Comparison of ENCODE assay signal across 8 mouse cellular contexts in the genomic region with DNA sequence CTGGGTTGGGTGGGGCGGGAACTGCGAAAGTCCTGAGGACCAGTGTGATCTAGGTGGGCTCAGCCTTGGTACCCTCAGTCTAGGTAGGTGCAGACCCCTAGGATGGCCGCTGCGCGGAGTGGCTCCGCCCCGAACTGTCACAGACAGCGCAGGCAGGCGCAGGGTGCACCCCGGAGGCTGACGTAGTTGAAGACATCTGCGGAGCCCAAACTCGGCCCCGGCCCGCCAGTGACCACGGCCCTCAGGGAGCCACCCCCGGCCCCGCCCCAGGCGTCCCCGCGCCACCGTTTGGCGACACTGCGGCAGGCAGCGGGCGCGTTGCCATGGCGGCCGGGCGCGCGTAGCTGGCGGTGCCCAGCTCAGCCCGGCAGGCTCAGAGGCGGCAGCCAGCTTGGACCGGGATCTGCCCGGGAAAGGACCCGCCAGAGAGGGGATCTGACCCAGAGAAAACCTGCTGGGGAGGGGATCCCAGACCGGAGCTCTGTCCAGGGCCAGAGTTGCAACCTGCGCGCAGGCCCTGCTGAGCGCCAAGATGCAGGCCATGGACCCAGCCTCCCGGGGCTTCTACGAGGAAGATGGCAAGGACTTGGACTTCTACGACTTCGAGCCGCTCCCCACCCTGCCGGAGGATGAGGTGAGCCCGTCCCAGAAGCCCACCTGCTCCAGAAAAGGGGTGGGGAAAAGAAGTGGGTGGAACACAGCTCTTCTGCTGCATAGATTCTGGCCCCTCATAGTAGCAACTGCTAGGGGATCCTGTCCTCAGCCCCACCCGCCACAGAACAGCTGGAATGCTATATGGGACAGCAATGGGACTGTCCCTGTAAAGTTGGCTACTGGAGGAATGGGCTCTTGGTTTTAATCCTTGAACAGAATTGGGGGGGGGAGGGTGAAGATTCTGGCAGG. TPM values are rescaled to one million over a fixed set of nuclear protein-coding genes. Genes with fewer than 3 reads are reported as not detected.
A peak's percentile ranks its signal among the peaks of the same experiment; 100 is the strongest.
DNase-seq lines count a peak whose midpoint lies in the region; ATAC-seq and TF ChIP-seq lines count a peak whose summit lies in the region.

TSS of gene Kndc1 (plus strand) at position 42 of the 903 bp plus-strand sequence.

- no peaks in the 10 kb centered on the region for H3K4me1 ChIP-seq in heart, adult 2 months (ENCODE audit: control insufficient read depth, insufficient read depth, low read length)
- peaks cover 19% of the 10 kb centered on the region for H3K4me1 ChIP-seq in forebrain, embryonic 16.5 days (replicated peaks; ENCODE audit: control insufficient read depth, insufficient read depth, low read length)
- no peaks in the 10 kb centered on the region; the same call in 1 of the 2 replicates for H3K4me1 ChIP-seq in intestine, embryonic 14.5 days (replicated peaks; ENCODE audit: control insufficient read depth, insufficient read depth, low read length)
- no peaks in the 10 kb centered on the region for H3K4me1 ChIP-seq in limb, embryonic 14.5 days (ENCODE audit: control insufficient read depth, insufficient read depth, low read length)

- H3K4me3 ChIP-seq in heart, adult 2 months = peak within 1 kb of the TSS; percentile 24; the same call in 1 of the 2 replicates
- peak within 1 kb of the TSS; percentile 57 for H3K4me3 ChIP-seq in forebrain, embryonic 16.5 days (replicated peaks; ENCODE audit: low read length)
- H3K4me3 ChIP-seq in intestine, embryonic 14.5 days (ENCODE audit: low read depth, low read length) = peak within 1 kb of the TSS; percentile 43
- H3K4me3 ChIP-seq in limb, embryonic 14.5 days (replicated peaks; ENCODE audit: low read length) = peak within 1 kb of the TSS; percentile 42

- TF ChIP-seq EP300 in heart, adult 2 months (IDR thresholded peaks at IDR 0.05; ENCODE audit: insufficient read depth, low read depth, low read length) = no peak

- H3K4me2 ChIP-seq in forebrain, embryonic 16.5 days (ENCODE audit: low read length) = peak within 1 kb of the TSS; percentile 87
- H3K4me2 ChIP-seq in intestine, embryonic 14.5 days (ENCODE audit: low read length) = peak within 1 kb of the TSS; percentile 81
- peak within 1 kb of the TSS; percentile 77 for H3K4me2 ChIP-seq in limb, embryonic 14.5 days (replicated peaks; ENCODE audit: low read depth, low read length, severe bottlenecking)

- no peak for TF ChIP-seq CTCF in heart, adult 2 months (IDR thresholded peaks at IDR 0.05)

- H3K9ac ChIP-seq in heart, adult 2 months (ENCODE audit: low read depth, low read length) = no peak within 1 kb of the TSS
- H3K9ac ChIP-seq in forebrain, embryonic 16.5 days (replicated peaks; ENCODE audit: low read depth, low read length) = peak within 1 kb of the TSS; percentile 64
- H3K9ac ChIP-seq in intestine, embryonic 14.5 days (ENCODE audit: low read length) = 0 out of 2 replicates have a peak within 1 kb of the TSS, but pooled peaks have one; percentile 25
- peak within 1 kb of the TSS; percentile 53 for H3K9ac ChIP-seq in limb, embryonic 14.5 days (ENCODE audit: low read depth, low read length, severe bottlenecking)

- no peaks in the 10 kb centered on the region; the same call in 1 of the 2 replicates for H3K27me3 ChIP-seq in heart, adult 2 months (ENCODE audit: control insufficient read depth, insufficient read depth, low read length)
- H3K27me3 ChIP-seq in forebrain, embryonic 16.5 days (replicated peaks; ENCODE audit: control insufficient read depth, insufficient read depth, low read length) = peaks cover 17% of the 10 kb centered on the region
- peaks cover 42% of the 10 kb centered on the region for H3K27me3 ChIP-seq in intestine, embryonic 14.5 days (replicated peaks; ENCODE audit: control insufficient read depth, insufficient read depth, low read length)
- peaks cover 35% of the 10 kb centered on the region for H3K27me3 ChIP-seq in limb, embryonic 14.5 days (ENCODE audit: control insufficient read depth, insufficient read depth, low read length)

- ATAC-seq in forebrain, embryonic 16.5 days = peak; percentile 80
- ATAC-seq in intestine, embryonic 14.5 days (replicated peaks; ENCODE audit: low FRiP score, low TSS enrichment, low read depth) = peak; percentile 40
- ATAC-seq in limb, embryonic 14.5 days (ENCODE audit: low FRiP score, low read depth) = no peak

- 2% methylated on average over 50 of the region's 50 CpGs for WGBS in heart, adult 2 months
- WGBS in forebrain, embryonic 16.5 days = under 1% methylated on average over 50 of the region's 50 CpGs
- 1% methylated on average over 50 of the region's 50 CpGs for WGBS in intestine, embryonic 14.5 days
- under 1% methylated on average over 44 of the region's 50 CpGs for WGBS in limb, embryonic 14.5 days

- TF ChIP-seq POLR2A in heart, adult 2 months (IDR thresholded peaks at IDR 0.05; ENCODE audit: insufficient read depth, low read depth, low read length) = no peak
- no peak for TF ChIP-seq POLR2A in limb, embryonic 14.5 days (IDR thresholded peaks at IDR 0.05; ENCODE audit: borderline replicate concordance, extremely low read depth, insufficient read depth, insufficient read length)

- H3K79me2 ChIP-seq in heart, adult 2 months (replicated peaks; ENCODE audit: control insufficient read depth, insufficient read depth, low read length) = no peaks in the 10 kb centered on the region

- H3K9me3 ChIP-seq in forebrain, embryonic 16.5 days (ENCODE audit: control insufficient read depth, low read length) = no peaks in the 10 kb centered on the region
- no peaks in the 10 kb centered on the region for H3K9me3 ChIP-seq in intestine, embryonic 14.5 days (ENCODE audit: control insufficient read depth, low read length)
- H3K9me3 ChIP-seq in limb, embryonic 14.5 days (ENCODE audit: control insufficient read depth, low read length) = no peaks in the 10 kb centered on the region

- no peak within 1 kb of the TSS for H3K27ac ChIP-seq in heart, adult 2 months
- no peak within 1 kb of the TSS for H3K27ac ChIP-seq in forebrain, embryonic 16.5 days (ENCODE audit: low read length)
- no peak within 1 kb of the TSS for H3K27ac ChIP-seq in intestine, embryonic 14.5 days (ENCODE audit: low read depth)
- H3K27ac ChIP-seq in limb, embryonic 14.5 days (replicated peaks; ENCODE audit: low read depth, low read length) = no peak within 1 kb of the TSS

- no peaks in the 10 kb centered on the region for H3K36me3 ChIP-seq in heart, adult 2 months (ENCODE audit: control insufficient read depth, insufficient read depth, low read length)
- H3K36me3 ChIP-seq in forebrain, embryonic 16.5 days (ENCODE audit: control insufficient read depth, insufficient read depth) = no peaks in the 10 kb centered on the region
- H3K36me3 ChIP-seq in intestine, embryonic 14.5 days (ENCODE audit: control insufficient read depth, insufficient read depth, low read length) = no peaks in the 10 kb centered on the region
- H3K36me3 ChIP-seq in limb, embryonic 14.5 days (ENCODE audit: control insufficient read depth, insufficient read depth, low read length) = no peaks in the 10 kb centered on the region

- intact Hi-C loops in heart, adult 2 months (cut with DNase I) = no loop called here
- intact Hi-C loops in heart, postnatal 25 days (cut with DNase I) = no loop called here

- peak; percentile 30 to 45 for DNase-seq in heart, adult 2 months
- DNase-seq in heart, postnatal 25 days (ENCODE audit: low spot score) = no peak
- peak; percentile 82 for DNase-seq in cerebellum, adult 11 months
- DNase-seq in intestine, embryonic 14.5 days (ENCODE audit: low spot score) = no peak
- DNase-seq in limb, embryonic 14.5 days (ENCODE audit: low spot score) = no peak
- DNase-seq in right cerebral cortex, adult 18-20 months = peak; percentile 89
- no peak for DNase-seq in MN1 (ENCODE audit: low spot score)

RNA-seq across cellular contexts. Expression of gene Kndc1, which starts in this region (rescaled TPM):
- total RNA-seq in heart, adult 2 months (2021) = not detected
- polyA plus RNA-seq in heart, adult 2 months (2012; rRNA removed) = 0.47 TPM in 1 of 2 replicates, not detected in the other
- not detected for total RNA-seq in heart, postnatal 25 days (2021)
- polyA plus RNA-seq in forebrain, embryonic 16.5 days (2015; fragmentation: Nextera tagmentation; extraction: Ambion mirVana) = 4.0 and 7.7 TPM in 2 replicates
- 0.20 and 0.55 TPM in 2 replicates for polyA plus RNA-seq in intestine, embryonic 14.5 days (2014; fragmentation: Nextera tagmentation; extraction: Ambion mirVana)
- polyA plus RNA-seq in limb, embryonic 14.5 days (2012; rRNA removed) = 0.35 and 0.45 TPM in 2 replicates
- 0.10 and 0.22 TPM in 2 replicates for polyA plus RNA-seq in limb, embryonic 14.5 days (2014; fragmentation: Nextera tagmentation; extraction: Ambion mirVana)

Comparison
In these comparisons a context has a peak if more than half of its experiments do, and no peak if none do; other contexts are left out.
1. Peak in DNase-seq and H3K4me3 ChIP-seq in heart, adult 2 months; RNA of the gene not detected or under 1 TPM.
2. Peak in ATAC-seq, H3K4me3 ChIP-seq, H3K9ac ChIP-seq and H3K4me2 ChIP-seq in intestine, embryonic 14.5 days; RNA of the gene not detected or under 1 TPM.
3. DNase-seq: peak in cerebellum, adult 11 months (single experiment) and right cerebral cortex, adult 18-20 months (single experiment); none in heart, postnatal 25 days (single experiment), intestine, embryonic 14.5 days (single experiment), limb, embryonic 14.5 days (single experiment) and MN1 (single experiment).
4. Peak in every context shown above with its lines, with median percentiles within 50 percentile points of each other: H3K4me3 ChIP-seq and H3K4me2 ChIP-seq.